Mouse (Mus musculus): ENCODE data around the gene Fxyd5. TPM values are rescaled to one million over a fixed set of nuclear protein-coding genes. Genes with fewer than 3 reads are reported as not detected.

The Fxyd5 gene
- 389 and 471 TPM in 2 replicates for total RNA-seq (2015)
- 244 and 257 TPM in 2 replicates for total RNA-seq (2017)

DNA sequence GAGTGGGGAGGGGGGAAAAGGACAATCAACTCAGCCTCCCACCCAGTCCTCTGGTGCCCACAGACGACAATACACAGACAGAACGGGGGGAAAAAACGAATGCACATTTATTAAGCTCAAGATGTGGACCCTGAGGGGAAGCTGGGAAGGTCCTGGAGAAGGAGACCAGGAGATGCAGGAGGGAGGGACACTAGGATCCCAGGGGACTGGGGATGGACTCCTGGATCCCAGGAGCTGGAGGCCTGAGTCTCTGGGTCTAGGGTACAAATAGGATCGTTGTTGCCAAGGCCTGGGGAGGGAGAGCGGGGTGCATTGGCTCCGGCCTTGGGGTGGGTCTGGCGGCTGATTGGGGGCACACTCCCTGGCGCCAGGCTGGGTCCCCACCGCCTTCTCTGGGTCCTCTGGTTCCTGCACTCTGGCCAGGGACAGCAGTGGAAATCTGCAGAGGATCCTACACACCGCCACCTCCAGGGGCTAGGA, at the start of gene Fxyd5:
Fxyd5 (minus strand) TSS at position 51 of the 480 bp plus-strand sequence.
- no peak for ATAC-seq (replicated peaks; ENCODE audit: poor library complexity)

DNA sequence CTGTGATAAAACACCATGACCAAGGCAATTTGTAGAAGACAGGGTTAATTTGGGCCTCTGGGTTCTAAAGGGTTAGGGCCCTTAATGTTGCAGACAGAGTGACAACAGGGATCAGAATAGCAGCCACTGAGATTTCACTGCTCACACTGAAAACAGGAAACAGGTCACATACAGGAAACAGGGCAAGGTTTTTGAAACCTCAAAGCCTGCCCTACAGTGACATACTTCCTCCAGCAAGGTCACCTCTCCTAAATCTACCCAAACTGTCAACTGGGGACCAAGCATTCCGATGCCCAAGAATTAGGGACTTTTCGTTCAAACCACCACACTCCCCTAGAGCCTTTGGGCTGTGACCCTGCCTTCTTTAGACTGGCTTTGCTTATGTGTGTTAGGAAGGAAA, 47.4 kb upstream of the Fxyd5 start:
- ATAC-seq (replicated peaks; ENCODE audit: poor library complexity): peak; percentile 87

DNA sequence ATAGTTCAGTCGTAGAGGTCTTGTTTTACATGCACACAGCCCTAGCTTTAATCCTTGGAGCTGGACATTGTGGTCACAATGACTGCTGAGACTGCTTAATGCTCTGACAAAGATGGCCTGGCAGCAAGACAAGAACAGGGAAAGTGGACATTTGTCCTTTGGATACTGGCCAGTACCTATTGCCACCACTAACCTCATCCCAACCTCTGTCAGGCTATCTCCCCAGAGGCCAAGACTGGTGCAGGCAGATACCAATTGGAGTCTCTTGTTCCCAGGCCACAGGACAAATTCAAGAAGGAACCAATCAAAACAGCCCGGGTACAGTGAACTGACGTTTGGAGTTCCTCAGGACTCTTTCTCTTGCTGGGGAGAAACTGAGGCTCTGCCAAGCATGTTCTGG, 45.9 kb upstream of the Fxyd5 start:
- ATAC-seq (replicated peaks; ENCODE audit: poor library complexity): no peak

DNA sequence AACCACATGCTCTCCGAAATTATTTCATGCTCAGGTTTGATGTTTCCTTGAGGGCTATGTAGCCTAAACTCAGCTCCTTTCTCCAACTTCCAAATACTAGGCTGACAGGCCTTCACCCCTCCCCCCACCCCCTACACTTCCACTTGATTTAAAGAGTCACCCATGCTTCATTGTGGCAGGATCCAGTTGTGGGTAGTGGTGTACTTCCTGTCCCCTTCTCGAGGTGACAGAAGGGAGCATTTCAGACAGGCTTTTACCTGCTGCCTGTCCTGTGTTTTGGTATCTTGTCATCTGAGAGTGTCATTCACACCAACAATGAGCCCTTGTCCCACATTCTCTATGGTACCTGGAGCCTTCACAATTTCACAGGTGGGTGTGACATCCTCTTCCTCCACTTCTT, 45.0 kb upstream of the Fxyd5 start:
- ATAC-seq (replicated peaks; ENCODE audit: poor library complexity): no peak

DNA sequence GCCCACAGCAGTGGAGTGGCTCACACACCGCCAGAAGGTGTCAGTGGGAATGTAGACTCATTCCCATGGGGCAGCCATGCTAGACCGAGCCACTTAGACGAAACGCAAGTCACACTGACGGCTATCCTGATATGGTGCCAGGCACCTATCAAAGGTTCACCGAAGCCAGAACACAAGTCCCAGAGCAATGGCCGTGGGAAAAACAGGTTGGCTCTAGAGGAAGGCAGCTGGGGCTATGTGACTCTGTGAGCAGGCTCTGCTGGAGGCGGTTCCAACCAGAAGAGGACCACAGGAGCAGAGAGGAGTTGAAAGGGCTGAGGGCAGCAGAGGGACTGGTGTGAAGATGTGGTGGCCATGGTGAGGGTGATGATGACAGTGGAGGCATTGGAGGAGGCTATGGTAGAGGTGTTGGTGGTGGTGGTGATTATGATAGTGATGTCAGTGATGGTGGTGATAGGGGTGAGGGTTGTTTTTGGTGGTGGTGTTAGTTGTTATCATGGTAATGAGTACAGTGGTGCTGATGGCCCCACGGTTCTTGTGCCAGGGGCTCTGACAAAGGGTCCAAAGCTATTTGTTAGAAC, 44.0 kb upstream of the Fxyd5 start:
- no peak for ATAC-seq (replicated peaks; ENCODE audit: poor library complexity)

DNA sequence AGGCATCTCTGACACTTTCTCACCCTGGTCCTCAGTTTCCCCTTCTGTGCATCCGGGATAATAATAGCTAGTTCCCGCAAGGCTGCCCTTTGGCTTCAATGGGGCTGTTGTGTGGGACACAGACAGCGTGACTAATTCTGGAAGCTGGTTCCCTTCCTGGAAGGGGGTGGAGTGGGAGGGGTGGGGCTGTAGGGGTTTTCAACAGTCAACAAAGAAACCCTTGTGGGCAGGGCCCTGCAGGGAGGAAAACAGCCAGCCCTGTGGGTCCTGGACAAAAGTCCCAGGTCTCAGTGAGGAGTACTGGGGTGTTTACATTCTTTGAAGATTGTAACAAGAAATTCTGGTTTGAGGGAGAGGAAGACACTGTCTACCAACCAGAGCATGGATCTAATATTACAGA, 42.9 kb upstream of the Fxyd5 start:
- no peak for ATAC-seq (replicated peaks; ENCODE audit: poor library complexity)

DNA sequence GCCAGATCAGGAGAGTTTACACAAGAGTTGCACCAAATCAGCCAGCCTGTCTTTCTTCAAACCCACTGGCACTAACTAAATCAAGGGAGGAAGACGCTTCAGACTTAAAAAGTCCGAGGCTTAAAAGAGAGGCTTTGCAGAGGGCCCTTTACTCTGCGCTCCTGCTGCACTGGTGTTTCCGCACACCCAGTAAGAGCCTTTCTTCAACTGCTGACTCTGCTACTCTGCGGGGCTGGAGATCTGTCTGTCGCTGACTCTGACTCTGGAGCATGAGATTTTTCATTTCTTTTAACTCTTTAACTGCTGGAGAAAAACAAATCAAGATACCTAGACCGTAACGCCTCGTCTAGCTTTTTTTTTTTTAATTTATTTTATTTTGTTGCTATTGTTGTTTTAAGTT, 41.9 kb upstream of the Fxyd5 start:
- no peak for ATAC-seq (replicated peaks; ENCODE audit: poor library complexity)

DNA sequence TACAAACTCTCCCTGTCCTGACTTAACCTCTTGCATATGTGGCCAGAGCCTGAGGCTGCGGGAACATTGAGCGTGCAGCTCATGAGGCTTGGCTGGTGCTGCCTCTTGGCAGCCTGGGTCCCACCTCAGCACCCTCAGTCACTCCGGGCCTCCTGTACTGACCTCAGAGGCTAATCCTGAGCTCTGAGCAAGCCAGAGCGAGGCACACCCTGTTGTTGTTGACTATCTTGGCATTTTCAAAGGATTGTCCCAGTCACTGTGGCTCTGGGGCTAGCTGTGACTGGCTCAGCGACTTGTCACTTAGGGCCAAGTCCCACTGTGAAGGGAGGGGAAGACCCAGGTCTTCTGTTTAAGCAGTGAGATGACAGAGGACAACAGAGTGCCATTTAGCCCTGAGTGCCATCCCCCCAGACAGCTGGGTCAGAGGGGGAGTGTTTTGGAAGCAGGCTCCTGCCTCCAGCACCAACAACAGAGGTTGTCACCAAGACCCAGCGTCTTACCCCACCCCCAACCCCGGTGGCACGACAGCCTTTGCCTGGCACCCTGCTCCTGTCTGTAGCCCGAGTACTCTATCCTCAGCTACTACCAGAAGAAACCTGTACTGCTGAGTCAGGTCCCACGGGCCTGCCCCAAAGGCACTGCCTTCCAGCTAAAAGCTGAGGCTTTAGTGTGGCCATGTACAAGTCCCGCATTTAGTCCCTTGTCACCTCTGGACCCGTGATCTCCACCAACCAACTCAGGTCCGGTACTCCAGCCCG, 40.7 kb upstream of the Fxyd5 start:
- no peak for ATAC-seq (replicated peaks; ENCODE audit: poor library complexity)

DNA sequence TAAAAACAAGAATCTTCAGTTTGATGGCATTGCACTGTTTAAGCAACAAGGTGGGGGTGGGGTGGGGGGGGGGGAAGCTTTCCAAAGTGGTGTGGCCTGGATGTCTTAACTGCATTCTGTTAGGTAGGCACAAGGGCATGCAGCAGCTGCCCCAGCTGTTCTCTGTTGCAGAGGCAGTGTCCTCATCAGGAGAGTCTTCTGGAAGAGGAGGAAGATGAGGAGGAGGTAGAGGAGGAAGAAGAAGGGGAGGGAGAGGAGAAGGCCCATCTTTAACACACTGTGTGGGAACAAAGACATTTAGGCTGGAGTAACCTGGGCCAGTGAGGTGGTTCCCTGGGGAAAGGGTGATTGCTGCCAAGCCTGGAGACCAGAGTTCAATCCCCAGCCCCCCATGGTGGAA, 39.8 kb upstream of the Fxyd5 start:
- ATAC-seq (replicated peaks; ENCODE audit: poor library complexity): no peak

DNA sequence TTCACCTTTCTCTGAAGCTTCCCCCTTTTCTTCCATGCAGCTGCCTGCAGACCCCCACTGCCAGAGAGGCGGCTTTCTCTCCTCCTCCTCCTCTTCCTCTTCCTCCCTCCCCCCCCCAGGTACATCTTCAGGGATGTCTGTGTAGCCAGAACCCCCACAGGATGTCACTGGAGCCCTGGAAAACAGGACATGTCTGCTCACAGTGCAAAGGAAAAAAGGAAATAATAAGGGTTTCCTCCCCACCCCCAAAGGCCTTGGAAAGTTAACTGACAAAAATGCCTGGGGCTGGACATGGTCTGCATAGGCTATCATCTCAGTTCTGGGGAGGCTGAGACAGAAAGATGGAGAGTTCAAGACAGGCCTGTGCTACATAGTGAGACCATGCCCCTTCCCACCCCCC, 38.8 kb upstream of the Fxyd5 start:
- no peak for ATAC-seq (replicated peaks; ENCODE audit: poor library complexity)

DNA sequence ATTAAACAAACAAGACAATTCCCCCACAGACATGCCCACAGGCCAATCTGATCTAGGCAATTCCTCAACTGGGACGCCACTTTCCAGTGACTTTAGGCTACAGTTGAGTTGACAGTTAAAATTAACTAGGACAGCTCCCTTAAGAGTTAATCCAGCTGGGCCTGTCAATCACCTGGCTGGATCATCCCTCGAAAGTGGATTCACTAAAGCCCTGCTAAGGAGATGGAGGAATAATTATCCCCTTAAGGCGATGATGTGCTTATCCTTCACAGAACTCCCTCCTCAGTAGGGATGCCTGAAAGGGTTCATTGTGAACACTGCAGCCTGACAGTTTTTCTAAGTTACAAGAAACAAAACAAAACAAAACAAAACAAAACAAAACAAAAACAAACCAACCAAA, 38.3 kb upstream of the Fxyd5 start:
- ATAC-seq (replicated peaks; ENCODE audit: poor library complexity): no peak

DNA sequence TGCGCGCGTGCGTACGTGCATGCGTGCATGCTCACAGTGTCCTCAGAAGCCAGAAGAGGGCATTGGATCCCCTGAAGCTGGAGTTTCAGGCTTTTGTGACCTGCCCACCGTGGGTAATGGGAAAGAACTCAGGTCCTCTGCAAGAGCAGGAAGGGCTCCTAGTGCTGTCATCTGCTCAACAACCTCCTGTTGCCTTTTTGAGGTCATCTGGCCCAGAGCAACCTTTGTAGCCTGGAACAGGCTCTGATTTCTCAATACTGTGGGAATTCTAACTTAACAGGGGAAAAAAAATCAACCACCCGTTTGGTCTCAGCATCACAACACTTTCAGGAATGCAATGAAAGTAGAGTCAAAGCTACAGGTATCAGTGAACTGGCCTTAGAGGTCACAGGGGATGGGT, 37.4 kb upstream of the Fxyd5 start:
- no peak for ATAC-seq (replicated peaks; ENCODE audit: poor library complexity)

DNA sequence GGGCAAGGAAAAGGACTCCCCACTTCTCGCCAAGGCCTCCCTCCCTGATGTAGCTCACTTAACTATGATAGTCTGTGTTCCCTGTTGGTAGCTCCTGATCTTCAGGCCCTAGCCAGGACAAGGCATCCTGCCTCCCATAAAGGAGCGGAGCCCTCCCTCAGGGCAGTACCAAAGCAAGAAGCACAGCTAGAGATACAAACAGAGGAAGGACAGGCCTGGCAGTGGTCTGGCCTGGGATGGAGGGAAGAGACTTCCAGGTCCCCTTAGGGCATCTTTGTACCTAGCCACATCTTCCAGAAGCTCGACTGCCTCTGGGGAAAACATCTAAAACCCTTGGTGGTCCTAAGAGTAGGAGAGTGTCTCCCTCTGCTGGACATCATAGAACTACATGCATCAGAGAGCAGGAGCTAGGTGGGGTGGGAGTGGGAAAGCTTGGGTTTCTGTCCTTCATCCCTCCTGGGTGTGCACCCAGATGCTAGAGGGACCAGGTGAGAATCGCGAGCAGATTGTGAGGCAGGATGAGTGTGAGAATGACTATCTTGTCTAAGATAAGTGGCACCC, 35.7 kb upstream of the Fxyd5 start:
- ATAC-seq (replicated peaks; ENCODE audit: poor library complexity): peak; percentile 87

DNA sequence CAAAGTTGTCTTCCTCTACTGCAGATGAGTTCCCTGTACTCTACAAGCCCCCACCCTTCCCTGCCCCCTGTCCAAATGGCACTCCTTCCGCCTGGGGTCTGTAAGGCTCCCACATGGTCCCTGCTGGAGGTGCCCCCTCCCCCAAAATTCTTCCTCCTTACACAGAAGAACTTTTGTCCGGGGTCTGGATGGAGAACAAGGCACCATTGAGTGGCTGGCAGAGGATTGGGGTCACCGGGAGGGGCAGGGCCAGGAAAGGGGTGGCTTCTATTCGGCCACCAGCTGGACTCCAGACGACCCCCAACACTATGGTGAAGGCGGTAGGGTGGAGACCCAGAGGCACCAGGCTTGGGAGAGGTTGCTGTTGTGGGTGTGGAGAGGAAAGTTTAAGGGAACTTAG, 35.2 kb upstream of the Fxyd5 start:
- ATAC-seq (replicated peaks; ENCODE audit: poor library complexity): no peak

DNA sequence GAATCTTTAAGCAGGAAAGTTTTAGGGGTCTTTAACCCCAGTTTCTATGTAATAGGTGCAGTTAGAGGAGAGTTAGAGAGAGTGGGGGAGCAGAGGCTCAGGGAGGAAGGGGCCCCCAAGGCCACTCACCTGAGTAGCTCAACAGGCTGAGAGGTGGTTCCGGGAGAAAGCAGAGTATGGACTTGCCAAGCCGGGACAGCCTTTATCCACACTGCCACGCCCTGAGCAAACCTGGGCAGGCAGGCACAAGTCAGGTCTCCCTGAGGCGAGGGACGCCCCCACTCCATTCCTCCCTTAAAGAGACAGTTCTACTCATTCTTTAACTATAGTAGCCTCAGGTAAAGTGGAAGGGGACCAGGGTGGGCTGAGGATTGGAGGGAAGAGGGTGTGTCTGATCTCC, 34.2 kb upstream of the Fxyd5 start, which contains the start of gene Fxyd3:
Fxyd3 (minus strand) TSS at position 213 of the 400 bp plus-strand sequence.
- no peak for ATAC-seq (replicated peaks; ENCODE audit: poor library complexity)

DNA sequence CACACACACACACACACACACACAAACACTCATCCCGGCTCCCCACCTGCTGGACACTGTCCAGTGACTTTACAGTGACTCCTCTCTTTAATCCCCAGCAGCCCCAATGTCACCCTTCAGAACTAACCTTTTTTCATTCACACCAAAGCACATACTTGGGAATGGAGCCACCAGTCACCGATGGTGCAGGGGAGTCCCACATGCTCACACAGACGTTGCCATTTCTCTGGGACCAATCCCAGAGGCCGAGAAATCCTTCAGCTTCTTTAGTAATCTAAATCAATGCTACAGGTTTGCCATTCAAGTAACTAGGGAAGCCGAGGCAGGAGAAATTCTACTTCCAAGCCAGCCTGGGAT, 32.4 kb upstream of the Fxyd5 start:
- ATAC-seq (replicated peaks; ENCODE audit: poor library complexity): no peak

DNA sequence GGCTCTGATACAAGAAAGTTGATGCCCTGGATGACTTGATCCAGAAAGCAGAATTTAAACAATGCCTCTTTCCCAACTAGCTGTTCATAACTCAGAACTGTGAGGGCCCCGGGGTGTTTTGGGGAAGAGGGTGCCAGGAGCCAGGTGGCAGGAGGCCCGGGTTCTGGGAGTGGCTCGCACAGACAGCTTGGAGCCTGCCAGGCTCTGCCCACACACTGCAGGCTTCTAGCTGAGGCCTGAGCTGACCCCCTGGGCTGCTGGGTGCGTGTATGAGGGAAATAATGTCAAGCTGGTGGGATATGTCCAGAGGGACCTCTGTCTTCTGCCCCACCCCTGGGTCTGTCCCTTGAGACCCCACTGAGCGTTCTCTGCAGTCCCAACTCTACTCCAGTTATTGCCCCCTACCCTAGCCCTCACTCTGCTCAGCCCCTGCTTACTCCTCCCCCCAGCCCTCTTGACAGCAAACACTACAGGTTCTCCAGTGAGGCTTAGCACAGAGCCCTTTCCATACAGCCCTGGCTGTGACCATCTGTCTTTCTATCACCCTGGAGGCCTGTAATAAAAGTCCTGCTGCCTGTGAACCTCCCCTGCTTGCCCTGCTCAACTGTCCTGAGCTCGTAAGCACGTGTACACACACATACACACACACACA, 31.9 kb upstream of the Fxyd5 start:
- ATAC-seq (replicated peaks; ENCODE audit: poor library complexity): no peak

DNA sequence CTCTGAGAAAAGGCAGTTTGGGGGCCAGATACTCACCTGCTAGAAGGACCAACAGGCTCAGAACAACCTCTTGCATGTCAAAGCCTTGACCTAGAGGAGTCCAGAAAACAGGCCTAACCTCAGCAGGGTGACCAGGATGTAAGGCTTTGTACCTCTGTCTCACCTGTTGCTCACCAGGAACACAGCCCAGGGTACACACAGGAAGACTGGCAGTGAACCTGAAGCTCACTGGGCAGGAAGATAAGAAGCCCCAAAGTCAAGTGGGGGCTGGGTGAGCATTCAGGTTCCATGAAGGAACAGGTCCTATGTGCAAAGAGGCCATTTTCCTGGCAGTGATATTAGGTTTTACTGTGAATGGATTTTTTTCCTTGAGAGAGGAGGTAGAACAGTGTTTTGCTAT, 31.3 kb upstream of the Fxyd5 start:
- no peak for ATAC-seq (replicated peaks; ENCODE audit: poor library complexity)

DNA sequence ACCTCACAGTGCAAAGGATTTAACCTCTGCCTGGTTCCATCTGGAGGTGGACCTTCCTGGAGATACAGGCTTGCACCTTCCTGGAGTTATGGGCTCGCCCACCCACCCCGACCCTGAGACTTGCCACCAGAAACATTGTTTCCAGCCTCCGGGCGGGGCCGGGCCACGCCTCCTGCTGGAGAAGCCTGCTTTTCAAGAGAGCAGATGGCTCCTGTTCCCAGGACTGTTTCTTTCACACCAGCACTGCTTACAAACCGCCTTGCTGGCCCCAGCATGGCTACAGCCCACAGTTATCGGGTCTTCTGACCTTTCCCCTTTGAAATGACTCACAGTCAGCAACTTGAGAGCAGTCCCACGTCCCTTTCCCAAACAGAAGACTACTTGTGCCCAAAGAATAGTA, 30.0 kb upstream of the Fxyd5 start:
- no peak for ATAC-seq (replicated peaks; ENCODE audit: poor library complexity)

DNA sequence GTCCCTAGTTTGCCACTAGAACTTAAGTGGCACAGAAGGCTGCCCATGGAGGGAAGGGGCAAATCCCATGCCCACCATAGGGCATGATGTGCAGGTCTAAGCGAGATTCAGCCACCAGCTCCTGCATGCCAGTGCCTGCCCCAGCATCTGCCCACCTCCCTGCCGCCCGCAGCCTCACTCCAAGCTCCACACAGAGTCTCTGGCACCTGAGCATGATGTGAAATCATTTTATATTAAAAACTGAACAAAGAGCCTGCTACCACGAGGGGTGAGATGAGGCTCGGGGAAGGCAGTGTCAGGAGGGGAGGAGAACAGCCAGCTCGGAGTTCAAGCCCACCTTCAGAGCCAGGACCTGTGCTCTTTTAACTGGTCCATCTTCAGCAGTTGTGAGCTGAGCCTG, 28.0 kb upstream of the Fxyd5 start:
- ATAC-seq (replicated peaks; ENCODE audit: poor library complexity): no peak

DNA sequence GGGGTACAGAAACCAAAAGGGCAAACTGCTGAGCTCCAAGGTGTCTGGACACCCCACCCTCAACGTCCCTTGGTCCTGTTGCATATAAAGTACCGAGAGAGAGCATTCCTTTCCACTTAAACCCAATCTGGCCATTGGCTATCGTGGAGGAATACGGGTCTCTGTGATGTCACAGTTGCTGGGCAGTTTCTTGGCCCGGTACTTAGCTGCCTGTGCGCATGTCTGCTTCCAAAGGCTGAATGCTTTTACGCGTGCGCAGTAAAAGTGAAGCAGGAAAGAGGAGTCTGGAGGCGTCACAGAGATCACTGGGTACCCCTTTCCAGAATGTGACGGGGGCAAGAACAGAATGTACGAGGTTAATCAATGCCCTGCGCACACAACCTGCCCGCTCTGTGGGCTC, 27.2 kb upstream of the Fxyd5 start:
- ATAC-seq (replicated peaks; ENCODE audit: poor library complexity): no peak

DNA sequence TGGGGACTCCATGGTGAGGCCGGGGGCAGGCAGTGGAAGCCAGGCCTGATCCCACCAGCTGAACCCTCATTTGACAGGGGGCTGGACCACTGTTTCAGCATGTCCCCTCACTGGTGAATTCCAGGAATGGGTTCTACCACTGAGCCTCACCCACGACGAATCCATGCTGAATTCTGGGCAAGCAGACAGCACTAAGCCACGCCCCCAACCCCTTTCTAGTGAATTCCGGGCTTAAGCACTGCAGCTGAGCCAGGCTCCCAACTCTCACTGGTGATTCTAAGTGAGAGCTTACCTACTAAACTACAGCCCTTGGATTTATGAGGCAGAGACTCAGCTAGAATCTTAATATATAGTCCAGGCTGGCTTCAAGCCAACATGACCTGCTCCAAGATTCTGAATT, 25.6 kb upstream of the Fxyd5 start:
- no peak for ATAC-seq (replicated peaks; ENCODE audit: poor library complexity)
